Mouse (Mus musculus): ENCODE measurements around the gene Zdhhc14.
A peak's percentile ranks its signal among the peaks of the same experiment; 100 is the strongest.

The Zdhhc14 gene

GRCm38 (mm10) chr17:5794276-5794675 is 301.9 kb downstream of the Zdhhc14 start:
- peak; percentile 63 to 66 for DNase-seq

- peak in 1 of 2 experiments; percentile 52 for DNase-seq
Measured at GRCm38 (mm10) chr17:5795369-5795768, 303.0 kb downstream of the Zdhhc14 start.

- DNase-seq = peak; percentile 85 to 86
Measured at GRCm38 (mm10) chr17:5795878-5796277, 303.5 kb downstream of the Zdhhc14 start.

DNA sequence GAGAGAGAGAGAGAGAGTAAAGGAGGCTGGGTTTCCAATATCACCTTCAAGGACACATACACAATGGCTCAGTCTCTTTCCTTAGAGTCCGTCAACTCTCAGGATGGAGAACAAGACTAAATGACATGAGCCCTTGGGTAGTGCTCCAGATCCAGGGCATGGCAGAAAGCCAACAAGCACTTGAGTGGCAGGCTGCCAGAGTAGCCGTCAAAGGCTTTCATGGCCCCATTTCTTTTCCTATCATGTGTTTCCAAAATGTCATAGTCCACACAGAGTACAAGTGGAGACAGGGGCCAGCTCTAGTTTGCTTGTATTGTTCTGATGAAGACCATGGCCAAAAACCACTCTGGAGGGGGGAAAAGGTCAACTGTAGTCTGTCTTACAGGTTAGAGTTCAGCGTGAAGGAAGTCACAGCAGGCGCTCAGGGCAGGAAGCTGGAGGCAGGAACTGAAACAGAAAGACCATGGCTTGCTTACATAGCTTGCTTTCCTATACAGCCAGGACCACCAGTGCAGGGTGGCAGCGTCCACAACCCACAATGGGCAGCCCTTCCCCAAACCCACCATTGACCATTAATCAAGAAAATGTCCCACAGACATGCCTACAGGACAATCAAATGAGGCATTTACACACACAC is 304.9 kb downstream of the Zdhhc14 start:
- peak; percentile 70 to 83 for DNase-seq

DNA sequence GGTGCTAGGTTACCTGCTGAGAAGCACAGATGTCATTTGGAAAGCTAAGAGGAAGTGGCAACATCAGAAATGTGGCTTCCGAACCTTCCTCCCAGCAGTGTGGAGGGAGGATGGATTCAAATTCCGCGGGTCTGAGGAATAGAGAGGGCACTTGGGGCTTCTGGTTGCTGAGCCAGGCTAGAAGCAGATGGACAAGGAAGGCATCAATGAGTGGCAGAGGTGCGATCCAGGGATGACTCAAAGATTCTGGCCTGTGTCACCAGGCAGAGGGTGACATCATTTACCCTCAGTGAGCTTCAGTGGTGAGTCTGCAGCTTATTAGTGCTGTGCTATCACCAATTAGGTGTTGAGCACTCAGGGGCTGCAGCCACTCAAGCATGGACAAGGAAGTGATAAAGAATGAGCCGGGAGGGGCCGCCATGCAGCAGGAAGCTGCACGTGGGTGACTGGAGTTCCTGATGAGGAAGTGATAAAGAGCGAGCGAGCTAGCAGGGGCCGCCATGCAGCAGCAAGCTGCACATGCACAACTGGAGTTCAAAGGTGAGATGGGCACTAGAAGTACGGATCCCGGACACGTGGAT is 306.0 kb downstream of the Zdhhc14 start:
- DNase-seq = peak in 1 of 2 experiments; percentile 42

GRCm38 (mm10) chr17:5798900-5799299 is 306.5 kb downstream of the Zdhhc14 start:
- no peak for DNase-seq

- DNase-seq = peak; percentile 24 to 48
Measured at GRCm38 (mm10) chr17:5799396-5800021, 307.2 kb downstream of the Zdhhc14 start.

DNA sequence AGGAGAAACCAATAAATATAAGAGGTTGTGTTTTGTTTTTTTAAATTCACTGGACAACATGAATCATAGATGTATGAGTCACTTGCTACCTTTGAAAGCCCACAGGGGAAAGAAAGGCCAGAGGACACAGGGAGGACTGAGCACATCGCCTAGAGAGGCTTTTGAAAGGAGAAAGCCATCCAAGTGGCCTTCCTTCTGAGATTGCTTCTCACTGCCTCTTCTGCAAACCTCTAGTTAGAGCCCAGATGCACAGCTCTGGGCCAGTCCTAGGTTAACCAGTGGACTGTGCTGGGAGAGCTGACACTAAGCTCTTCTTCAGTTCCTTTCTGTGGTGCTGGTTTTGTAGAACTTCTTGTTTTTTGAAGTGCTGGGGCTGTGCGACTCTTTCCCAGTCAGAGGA is 307.9 kb downstream of the Zdhhc14 start:
- no peak for DNase-seq

DNA sequence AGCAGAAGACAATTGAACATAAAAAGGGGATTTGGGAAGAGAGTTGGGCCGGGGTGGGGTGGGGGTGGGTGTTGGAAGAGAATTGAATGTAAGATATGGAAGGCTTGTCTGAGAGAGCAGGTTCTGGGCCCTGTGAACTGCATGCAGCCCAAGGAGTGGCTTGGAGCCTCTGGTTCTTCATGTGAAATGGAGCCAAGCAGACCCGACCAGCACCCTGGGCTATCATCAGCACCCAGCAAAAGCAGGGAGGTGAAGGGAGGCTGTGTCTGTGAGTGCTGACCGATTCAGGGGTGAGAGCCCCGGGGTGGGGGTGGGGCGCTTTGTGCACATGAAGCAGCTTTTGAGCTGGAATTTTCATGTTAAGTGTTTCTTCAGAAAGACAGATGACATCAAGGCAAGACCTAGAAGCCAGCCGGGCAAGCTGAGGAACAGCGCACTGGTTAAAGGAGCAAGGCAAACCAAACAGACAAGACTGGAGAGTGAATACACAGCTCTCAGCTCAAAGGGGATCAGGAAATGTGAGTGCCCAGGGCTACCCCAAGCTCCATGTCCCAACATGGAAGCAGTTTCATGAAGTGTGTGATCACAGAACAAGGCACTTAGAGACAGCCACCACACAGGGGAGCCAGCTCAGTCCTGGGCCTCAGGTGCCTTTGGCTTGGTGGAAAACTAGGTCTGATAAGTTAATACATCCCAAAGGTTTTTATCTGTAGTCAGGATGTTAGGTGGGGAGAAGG is 308.6 kb downstream of the Zdhhc14 start:
- DNase-seq = no peak

GRCm38 (mm10) chr17:5801761-5802655 is 309.7 kb downstream of the Zdhhc14 start:
- peak; percentile 77 to 80 for DNase-seq

GRCm38 (mm10) chr17:5802656-5802955 is 310.2 kb downstream of the Zdhhc14 start:
- no peak for DNase-seq
